Mouse (Mus musculus): Measurements from ENCODE around the gene Nudt2.
"Not testable (repeated sequence)": the region's sequence is repeated elsewhere in the genome, so short reads cannot be mapped to it uniquely, and the experiment has no call there.

Gene Nudt2

DNA sequence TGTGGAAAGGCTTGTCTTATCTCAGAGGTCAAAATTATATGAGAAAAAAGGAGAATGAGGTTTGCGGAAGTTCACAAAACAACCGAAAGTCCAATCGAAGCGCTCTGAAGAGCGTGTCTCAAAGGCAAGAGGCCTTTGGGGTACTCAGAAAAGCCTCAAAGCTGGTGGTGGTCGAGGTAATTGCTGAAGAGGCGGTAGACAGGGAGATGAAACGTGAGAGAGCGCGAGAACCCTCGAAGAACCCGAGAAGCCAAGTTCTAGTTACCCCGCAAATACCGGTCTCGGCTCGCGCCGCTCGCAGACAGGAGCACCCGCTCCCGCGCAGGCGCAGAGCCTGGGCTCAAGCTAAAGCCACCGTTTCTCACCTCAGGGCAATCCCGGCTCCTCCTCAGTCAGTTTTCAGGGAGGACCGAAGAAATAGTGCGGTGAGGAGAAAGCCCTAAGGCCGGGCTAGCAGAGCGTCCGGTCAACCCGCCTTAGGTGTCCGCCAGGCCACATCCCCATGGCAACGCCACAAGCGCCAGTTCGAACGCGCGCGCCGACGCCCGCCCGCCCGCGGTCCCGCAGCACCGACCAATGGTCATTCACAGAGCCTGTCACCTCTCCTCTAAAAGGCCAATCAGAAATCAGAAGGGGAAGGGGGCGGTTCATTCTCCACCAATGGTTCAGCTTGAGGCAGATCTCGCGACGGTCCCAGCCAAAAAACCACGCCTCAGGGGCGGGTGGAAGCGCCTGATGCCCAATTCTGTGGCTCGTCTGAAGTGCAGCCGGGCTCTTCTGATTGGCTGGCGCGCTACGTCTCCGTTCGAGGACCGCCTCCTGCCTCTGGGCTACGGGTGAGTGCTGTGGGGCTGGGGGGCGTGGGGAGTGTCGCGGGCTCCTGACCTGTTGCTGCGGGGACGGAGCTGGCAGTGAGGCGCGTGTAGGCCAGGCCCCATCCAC is at the start of gene Nudt2, which contains the start of gene Kif24:
Nudt2 (plus strand) TSS at position 807 of the 942 bp plus-strand sequence.
Kif24 (minus strand) TSS at position 543 of the 942 bp plus-strand sequence.
- DNase-seq (ENCODE audit: low spot score), result peak; percentile 99

DNA sequence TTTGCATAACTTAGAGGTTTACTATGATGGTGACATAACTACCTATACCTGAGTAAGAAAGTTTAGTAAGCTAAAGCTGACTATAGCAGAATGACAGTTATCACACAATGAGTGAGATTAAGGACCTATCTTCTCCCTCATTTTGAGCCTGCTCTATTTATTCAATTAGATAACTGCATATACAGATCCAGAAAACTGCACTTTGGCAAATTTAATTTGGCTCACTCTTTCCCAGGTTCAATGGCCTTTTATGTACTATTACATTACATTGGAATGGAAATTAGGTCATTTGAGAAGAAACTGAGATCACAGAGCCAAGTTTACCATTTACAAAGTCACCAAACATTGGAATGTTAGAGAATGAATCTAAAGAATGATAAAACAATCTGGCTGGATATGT is 48.0 kb upstream of the Nudt2 start:
- no peak for DNase-seq (ENCODE audit: low spot score)

DNA sequence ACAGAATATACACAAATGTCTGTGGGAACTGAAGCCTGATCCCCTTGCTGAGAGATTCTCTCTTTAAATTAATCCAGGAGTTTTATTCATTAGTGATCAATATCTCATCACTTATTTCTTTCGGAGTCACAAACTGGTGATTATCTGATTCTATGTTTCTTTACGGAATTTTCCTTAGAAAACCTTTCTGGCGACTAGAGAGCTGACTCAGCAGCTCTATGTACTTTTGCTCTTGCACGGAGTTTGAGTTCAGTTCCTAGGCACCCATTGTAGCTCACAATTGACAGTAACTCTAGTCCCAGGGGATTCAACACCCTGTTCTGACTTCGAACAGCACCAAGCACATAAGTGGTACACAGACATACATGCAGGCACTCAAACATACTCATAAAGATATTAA is 26.0 kb upstream of the Nudt2 start:
- no peak for DNase-seq (ENCODE audit: low spot score)

DNA sequence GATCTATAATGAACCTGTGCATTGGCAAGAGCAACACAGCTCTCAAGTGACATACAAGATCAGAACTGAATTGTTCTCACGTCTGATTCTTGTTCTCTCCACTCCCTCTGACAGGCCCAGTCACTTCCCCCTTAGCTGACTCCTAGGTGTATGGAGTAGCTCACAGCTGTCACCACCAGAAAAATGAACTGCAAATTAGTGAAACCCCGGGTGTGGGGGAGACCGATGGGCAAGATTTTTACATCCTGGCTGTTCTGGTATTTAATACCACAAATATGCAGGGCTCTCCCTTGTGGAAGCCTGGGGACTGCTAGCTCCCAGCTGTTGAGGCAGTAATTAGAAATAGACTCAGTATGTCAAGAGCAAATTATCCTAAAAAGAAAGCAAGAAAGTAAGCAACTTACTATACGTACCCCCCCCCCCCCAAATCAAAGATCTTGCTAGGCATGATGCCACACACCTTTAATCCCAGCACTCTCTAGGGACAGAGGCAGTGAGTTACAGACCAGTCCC is 22.1 kb upstream of the Nudt2 start:
- DNase-seq (ENCODE audit: low spot score), result no peak

DNA sequence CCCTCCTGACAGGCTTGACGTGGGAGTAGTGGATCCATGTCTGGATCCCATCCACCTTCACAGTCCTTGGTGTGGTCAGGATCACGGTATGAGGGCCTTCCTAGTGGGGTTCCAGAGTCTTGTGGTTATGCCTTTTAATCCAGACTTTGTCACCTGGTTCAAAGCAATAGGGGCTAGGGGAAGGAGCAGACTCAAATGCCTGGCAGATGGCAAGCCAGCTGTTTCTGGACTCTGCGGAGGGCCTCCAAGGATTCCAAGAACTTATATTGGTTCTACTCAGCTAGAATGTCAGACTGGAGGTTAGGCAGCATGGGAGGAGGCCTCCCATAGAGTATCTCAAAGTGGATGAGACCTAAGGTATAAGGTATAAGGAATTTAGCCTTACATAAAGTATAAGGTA is 17.4 kb upstream of the Nudt2 start:
- no peak for DNase-seq (ENCODE audit: low spot score)

DNA sequence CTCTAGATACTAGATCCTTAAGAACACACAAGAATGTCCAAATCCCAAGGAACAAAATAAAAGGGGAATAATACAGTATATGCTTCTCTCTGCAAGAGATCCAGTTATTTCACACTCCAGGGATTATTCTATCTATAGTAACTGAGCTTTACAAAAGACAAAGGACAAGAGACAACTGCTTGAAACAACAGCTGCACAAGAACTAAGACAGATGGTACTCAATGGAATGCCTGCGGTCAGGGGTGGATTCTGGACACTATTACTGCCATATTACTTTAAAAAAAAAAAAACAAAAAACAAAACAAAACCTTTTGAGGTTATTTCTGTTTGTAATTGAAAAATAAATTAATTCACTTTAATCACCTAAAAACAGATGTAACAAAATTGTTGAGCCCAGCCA is 4.3 kb upstream of the Nudt2 start:
- no peak for DNase-seq (ENCODE audit: low spot score)

DNA sequence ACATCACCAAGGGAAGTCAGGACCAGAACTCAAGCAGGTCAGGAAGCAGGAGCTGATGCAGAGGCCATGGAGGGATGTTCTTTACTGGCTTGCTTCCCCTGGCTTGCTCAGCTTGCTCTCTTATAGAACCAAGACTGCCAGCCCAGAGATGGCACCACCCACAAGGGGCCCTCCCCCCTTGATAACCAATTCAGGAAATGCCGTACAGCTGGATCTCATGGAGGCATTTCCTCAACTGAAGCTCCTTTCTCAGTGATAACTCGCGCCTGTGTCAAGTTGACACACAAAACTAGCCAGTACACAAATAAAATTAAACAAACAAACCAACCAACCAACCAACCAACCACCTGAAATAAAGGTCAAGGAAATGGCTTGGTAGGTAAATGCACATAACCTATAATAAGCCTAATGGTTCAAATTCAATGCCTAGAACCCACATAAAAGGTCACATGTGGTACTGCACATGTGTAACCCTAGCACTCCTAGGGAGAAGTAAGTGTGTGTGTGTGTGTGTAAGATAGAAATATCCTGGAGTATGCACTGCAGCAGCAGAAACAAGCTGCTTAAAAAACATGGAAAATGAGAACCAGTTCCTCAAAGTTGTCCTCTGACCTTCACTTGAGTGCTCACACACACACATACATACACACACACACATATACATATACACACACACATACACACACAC is 1.8 kb upstream of the Nudt2 start:
- DNase-seq (ENCODE audit: low spot score), result not testable (repeated sequence)

DNA sequence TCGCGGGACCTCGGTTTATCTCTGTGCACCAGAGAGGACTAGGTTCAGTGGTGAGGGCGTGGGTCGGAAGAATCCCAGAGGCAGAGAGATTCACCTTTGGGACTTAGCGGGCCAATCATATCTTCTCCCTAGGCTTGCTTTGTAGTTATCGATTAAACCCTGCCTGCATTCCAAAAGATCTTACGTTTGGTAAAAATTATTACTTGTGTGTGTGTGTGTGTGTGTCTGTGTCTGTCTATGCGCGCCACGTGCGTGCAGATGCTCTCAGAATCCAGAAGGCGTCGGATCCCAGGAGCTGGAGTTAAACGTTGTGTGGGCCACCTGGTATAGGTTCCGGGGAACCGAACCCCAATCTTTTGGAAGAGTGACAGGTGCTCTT is 325 bp downstream of the Nudt2 start:
- no peak for DNase-seq (ENCODE audit: low spot score)

DNA sequence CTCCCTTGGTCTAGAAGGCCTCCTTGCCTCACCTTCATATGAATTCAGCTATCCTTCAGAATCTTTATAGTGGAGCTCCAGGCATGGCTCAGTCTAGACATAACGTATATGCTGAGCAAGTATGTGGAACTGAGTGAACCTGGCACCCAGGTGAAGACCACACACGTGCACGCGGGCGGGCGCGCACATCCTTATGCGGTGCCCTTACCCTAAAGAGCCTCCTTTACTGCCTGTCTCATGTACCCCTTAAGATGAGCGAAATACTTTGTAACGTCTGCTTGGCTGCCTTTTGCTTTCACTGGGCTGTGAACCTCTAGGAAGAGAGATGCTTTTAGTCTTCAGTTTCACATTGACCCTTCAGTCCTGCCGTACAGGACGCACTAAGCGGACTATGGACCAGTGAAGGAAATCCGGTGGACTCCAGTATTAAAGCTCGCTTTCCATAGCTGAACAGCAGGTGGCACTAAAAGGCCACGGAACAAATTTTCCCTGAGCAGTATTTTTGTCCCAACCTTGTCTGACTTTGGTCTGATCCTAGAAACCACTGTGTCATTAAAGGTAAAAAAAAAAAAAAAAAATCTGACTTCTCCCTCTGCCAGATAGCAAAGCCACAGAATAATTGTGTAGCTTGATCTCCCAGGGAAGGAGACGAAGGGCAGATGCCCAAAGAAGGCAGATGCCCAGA is 3.6 kb downstream of the Nudt2 start:
- peak; percentile 75 for DNase-seq (ENCODE audit: low spot score)

DNA sequence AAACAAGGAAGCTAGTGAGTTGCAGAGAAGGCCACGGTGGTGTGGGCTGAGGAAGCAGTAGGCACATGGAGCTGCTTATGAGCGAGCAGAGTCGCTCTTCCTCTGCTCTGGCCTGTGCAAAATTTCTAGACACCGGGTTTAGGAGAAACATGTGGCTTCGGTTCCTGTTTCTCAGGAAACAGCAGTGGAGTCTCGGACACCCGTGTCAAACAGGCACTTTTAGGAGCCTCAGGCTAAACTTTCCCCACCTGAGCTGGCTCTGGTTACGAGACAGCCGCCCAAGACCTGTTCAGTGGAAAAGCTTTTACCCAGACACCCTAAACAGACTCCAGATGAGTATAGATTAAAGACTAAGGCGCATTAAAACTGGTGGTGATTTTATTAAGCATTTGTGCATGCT is 4.2 kb downstream of the Nudt2 start:
- DNase-seq (ENCODE audit: low spot score), result no peak

DNA sequence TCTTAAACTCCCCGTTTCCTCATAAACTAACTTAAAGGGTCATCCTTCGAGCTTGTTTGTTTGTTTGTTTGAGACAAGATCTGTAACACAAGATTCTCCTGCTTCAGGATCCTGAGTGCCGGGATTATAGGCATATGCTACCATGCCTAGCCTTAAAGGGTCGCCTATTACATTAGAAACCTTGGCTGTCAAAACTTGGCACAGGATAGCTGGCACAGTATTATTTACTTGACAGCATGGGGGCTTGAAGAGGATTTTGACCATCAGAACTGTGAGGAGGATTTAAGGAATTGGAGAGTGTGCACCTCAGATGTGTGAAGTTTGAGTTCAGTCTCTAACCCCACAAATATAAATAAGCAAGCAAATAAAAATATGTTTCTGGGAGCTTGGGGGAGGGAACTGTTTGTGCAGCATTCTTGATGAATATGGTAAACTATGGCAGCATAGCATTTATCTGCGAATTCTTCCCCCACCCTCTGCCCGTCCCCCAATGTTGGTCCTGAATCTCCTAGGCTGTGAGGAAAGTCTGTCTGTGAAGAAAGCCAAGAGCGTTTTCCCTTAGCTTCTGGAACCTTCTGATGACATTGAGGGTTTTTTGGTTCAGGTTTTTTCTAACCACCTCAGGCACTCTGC is 5.2 kb downstream of the Nudt2 start:
- no peak for DNase-seq (ENCODE audit: low spot score)

DNA sequence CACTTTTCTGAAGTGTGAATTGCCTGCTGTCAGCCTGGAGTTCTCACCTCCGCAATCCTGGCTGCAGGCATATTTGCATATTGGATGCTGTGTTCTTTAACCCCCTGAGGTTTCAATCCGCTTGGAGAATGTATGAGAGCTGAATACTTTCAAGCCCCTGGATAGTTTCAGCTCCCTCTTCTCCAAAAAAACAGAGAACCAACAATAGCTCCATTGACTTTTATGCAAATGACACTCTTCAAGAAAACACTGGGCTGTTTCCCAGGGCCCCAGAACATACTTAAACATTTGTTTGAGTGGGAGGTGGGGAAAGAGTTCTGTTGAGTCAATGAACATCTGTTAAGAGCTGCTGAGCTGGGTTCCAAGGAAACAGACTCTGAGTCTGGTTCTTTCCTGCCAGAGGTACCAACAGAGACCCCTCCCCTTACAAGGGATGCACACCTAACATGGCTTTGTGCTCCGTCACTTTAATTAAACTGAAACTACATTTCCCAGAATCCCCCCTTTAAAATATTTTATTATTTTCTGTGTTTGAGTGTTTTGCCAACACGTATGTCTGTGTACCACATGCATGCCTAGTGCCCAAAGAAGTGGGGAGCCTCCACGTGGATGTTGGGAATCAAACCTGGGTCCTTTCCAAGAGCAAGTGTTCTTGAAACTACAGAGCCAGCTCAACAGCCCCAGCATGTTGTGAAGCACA is 5.9 kb downstream of the Nudt2 start:
- no peak for DNase-seq (ENCODE audit: low spot score)

DNA sequence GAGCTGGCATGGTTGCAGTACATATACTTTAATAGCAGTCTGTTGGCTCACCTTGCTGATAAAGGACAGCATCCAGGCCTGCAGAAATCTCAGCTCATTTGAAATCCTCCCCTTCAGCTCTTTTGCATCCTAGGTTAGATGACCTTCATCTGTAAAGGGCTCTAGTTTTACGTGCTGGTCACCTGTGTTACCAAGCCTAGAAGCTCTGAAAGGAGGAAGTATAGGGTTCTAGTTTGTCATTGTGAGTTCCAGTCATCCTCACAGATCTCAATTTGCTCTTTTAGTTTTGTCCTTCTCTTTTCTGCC is 6.4 kb downstream of the Nudt2 start:
- no peak for DNase-seq (ENCODE audit: low spot score)

DNA sequence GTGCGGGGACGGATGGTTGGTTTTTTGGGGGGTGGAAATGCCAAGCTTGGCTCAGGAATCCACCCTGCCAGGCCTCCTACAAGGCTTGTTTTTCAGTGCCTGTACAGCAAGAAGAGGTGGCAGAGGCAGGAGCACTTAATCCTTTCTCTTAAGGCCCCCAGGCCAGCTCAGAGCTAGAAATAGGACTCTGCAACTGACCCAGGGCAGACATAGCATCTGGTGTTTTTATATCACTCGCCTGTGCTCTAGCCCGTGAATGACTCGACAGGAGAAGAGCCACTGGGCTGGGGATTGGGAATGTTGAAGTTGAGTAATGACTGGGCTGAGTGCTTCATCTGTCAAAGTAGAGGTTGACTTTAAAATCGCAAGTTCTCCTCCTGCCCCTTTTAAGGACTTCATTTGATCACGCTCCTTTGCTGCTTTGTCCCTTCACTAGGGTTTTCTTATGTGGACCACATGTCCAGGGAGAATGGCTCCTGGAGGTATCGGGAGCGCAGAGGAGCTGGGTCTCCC is 12.8 kb downstream of the Nudt2 start:
- no peak for DNase-seq (ENCODE audit: low spot score)

DNA sequence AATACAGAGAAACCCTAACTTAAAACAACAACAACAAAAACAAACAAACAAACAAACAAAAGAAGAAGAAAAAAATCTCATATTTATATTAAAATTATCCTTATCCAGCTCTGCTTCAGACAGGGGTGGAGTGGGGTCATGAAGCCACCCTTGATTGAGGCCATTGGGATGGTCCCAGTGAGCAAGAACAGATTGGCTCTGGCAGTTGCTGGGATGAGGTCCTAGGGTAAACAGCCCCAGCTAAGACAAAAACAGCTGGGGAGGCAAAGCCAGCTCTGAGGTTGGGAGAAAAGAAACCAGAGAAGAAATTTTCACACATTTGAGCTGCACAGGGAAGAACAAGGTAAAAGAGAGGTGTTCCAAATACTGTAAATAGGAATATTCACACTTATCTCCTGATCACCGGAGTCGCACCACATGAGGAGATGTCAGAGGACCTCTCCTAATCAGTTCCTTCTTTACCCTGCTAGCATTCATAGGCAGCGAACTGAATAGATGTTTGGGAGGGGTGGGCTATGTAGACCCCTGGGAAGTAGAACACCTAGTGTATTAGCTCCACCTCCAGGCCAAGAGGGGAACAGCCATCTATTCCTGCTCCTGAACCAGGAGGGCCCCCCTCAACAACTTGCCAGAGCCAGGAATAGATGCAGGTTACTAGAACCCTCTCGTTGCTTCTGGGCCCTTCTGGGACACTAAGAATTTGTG is 14.0 kb downstream of the Nudt2 start:
- DNase-seq (ENCODE audit: low spot score), result no peak

DNA sequence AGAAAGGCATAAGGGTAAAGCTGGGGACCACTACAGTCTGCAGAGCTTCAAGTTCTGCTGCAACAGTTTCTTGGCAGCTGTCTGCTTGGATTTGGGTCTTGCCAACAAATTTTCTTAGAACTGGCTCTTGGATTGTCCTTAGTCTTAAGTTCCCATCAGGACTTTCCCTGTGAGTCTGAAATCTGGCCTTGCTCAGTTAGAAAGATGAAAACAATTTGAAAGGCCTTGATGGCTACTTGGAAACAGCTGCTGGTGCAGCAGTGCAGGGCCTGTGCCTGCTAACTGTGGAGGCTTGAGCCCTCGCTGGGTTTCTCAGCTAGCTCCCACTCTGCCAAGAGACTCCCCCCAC is 14.5 kb downstream of the Nudt2 start:
- peak; percentile 71 for DNase-seq (ENCODE audit: low spot score)

DNA sequence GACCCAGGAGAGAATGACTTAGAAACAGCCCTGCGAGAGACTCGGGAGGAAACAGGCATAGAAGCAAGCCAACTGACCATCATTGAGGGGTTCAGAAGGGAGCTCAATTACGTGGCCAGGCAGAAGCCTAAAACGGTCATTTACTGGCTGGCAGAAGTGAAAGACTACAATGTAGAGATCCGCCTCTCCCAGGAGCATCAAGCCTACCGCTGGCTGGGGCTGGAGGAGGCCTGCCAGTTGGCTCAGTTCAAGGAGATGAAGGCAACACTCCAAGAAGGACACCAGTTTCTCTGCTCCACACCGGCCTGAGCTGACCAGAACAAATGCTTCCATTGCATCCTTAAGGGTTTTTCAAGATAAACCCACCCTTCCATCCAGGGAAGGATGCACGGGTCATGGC is 15.3 kb downstream of the Nudt2 start:
- peak; percentile 89 for DNase-seq (ENCODE audit: low spot score)

DNA sequence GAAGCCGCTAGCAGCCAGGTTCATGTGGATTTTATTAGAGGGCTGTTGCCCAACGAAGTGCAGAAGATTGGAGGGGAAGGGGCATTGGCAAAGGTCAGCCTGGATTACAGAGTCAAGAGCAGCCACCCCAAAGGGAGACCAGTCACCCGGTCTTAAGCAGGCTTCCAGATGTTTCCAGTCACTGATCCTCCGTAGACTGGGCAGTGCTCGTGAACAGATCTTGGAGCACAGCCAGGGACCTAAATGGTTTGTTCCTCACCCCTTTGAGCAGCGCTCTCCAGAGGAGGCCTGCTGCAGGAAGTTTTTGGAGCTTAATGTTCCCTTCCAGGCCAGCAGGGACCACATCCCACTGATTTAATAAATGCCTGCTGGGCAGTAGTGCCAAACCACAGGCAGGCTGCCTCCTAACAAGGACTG is 16.7 kb downstream of the Nudt2 start:
- peak; percentile 93 for DNase-seq (ENCODE audit: low spot score)

DNA sequence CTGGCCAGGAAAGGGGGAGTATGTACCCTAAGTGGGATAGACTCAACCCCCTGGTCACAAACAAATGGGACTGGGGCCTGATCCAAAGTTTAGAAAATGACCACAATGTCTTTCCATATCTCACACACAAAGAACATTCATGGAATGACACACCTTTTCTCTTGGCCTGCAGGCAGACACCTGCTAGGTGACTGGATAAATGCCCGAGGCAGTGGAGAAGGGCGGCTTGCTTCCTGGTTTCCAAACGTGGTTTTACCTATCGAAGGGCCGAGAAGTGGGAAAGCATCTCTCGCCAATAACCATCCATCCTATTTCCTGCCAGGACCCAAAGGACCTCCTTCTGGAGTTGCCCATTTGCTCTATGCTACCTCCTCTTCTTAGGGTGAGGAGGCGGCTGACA is 28.0 kb downstream of the Nudt2 start:
- no peak for DNase-seq (ENCODE audit: low spot score)

DNA sequence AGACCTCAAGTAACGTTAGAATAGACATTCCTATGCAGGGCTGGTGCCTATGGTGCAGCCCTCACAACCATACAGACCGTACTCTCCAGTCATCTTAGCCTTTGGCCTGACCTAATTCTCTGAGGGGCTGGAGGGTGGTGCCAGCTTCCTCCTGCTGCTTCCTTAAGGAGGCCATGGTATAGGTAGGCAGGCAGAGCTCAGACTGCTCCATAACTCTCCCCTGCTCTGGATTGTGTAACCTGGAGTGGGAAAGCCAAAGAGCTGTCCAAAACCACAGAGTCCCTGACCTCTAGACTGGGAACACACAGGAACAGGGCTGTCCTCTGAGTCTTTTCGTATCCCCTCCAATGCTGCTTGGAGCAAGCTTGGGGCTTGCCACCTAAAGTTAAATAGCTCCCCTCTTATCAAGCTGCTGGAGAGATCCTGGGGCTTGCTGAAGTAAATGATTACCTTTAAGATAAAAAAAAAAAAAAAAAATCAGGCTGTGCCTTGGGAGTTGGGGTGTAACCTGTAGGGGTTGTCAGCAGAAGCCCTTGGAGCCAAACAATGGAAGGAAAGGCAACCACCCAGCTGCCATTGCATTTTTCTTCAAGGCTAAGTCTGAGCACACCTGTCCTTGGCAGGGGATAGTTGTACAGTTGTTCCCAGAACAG is 28.6 kb downstream of the Nudt2 start:
- DNase-seq (ENCODE audit: low spot score), result peak; percentile 67

All from adipocyte (in vitro differentiated cells).